Mouse (Mus musculus) heart, postnatal 14 days (tissue): ENCODE results near the gene Scgb1b3. TPM values are rescaled to one million over a fixed set of nuclear protein-coding genes. Genes with fewer than 3 reads are reported as not detected.

Source experiments
- DNase-seq, 2 experiments: peaks; one replicate each; pipeline ENCODE4 v3.0.0; 2021 to 2022
- intact Hi-C: fragments of 180-260 bp; cut with DNase I; formaldehyde crosslinking; loops from one replicate; pipeline ENCODE4 v1.15.1; 2025
- long read RNA-seq, 2 experiments: library from polyadenylated mRNA; stranded (forward); transcript quantifications; one replicate each; pipeline ENCODE4 v2.0.0; 2021
- total RNA-seq, 2 experiments: library from RNA; stranded (reverse); gene quantifications; 2 replicates each; pipeline ENCODE4 v1.2.3; 2021

Scgb1b3 gene
- total RNA-seq, result not detected
- long read RNA-seq, experiment 1, result 0 reads
- long read RNA-seq, experiment 2, result 0 reads

GRCm38 (mm10) chr7:31375292-31375691 is at the start of gene Scgb1b3:
TSS of gene Scgb1b3 (plus strand) at chr7:31375592.
- DNase-seq, result no peak
- intact Hi-C loops, result no loop called here

- DNase-seq, result no peak
- intact Hi-C loops, result no loop called here
Measured at GRCm38 (mm10) chr7:31362022-31362560, 13.3 kb upstream of the Scgb1b3 start, which contains the start of gene Scgb2b3. TSS of gene Scgb2b3 (minus strand) at chr7:31362072.

Other genes with a start within 250 kb of the Scgb1b3 start
- 10 to 100 TPM; 17.9 to 18.4 TPM for gene Scn1b, start 248.6 kb upstream of the Scgb1b3 start, total RNA-seq
- 10 to 100 TPM; 30.3 to 34.1 TPM for gene Gramd1a, start 219.7 kb upstream of the Scgb1b3 start, total RNA-seq
- gene Scgb2b2, start 85.1 kb upstream of the Scgb1b3 start, total RNA-seq, result not detected
- not detected for gene Scgb1b2, start 83.8 kb upstream of the Scgb1b3 start, total RNA-seq
- not detected for gene Scgb2b3, start 13.5 kb upstream of the Scgb1b3 start, total RNA-seq